Mouse (Mus musculus): ENCODE data around the gene Hdac1. TPM values are rescaled to one million over a fixed set of nuclear protein-coding genes. Genes with fewer than 3 reads are reported as not detected.

Gene Hdac1
- polyA plus RNA-seq, 1 experiment from 2014 or later = 265 TPM

GRCm38 (mm10) chr4:129568366-129568765 lies 25.9 kb upstream of the Hdac1 start:
- ATAC-seq (ENCODE audit: low FRiP score, low TSS enrichment) = no peak
- WGBS = 92% methylated on average over 7 of the region's 7 CpGs
- Histone ChIP-seq H3K9ac (ENCODE audit: low read depth, low read length) (no peak overlapping the region), H3K27ac (ENCODE audit: low read depth, low read length) (no peak overlapping the region), H3K4me2 (replicated peaks; ENCODE audit: low read depth, low read length) (no peak overlapping the region), H3K36me3 (ENCODE audit: control insufficient read depth, insufficient read depth, low read length) (no peaks in the 10 kb centered on the region), H3K27me3 (ENCODE audit: control insufficient read depth, insufficient read depth, low read length) (no peaks in the 10 kb centered on the region), H3K4me3 (ENCODE audit: low read length) (no peak overlapping the region), H3K9me3 (ENCODE audit: control insufficient read depth, low read length) (no peaks in the 10 kb centered on the region), H3K4me1 (ENCODE audit: control insufficient read depth, insufficient read depth, low read length) (peaks cover 4% of the 10 kb centered on the region; the same call in 1 of the 2 replicates)

- no peak for ATAC-seq (ENCODE audit: low FRiP score, low TSS enrichment)
- Histone ChIP-seq H3K4me2 (replicated peaks; ENCODE audit: low read depth, low read length) (no peak overlapping the region), H3K27me3 (ENCODE audit: control insufficient read depth, insufficient read depth, low read length) (no peaks in the 10 kb centered on the region), H3K9ac (ENCODE audit: low read depth, low read length) (no peak overlapping the region), H3K27ac (ENCODE audit: low read depth, low read length) (no peak overlapping the region), H3K4me1 (ENCODE audit: control insufficient read depth, insufficient read depth, low read length) (peaks cover 7% of the 10 kb centered on the region; the same call in 1 of the 2 replicates), H3K4me3 (ENCODE audit: low read length) (no peak overlapping the region), H3K9me3 (ENCODE audit: control insufficient read depth, low read length) (no peaks in the 10 kb centered on the region), H3K36me3 (ENCODE audit: control insufficient read depth, insufficient read depth, low read length) (no peaks in the 10 kb centered on the region)
- 83% methylated on average over 6 of the region's 6 CpGs for WGBS
These were observed 22.6 kb upstream of the Hdac1 start for GRCm38 (mm10) chr4:129565139-129565538.

GRCm38 (mm10) chr4:129563718-129564117 lies 21.2 kb upstream of the Hdac1 start:
- peak; percentile 91 for ATAC-seq (ENCODE audit: low FRiP score, low TSS enrichment)
- Histone ChIP-seq H3K36me3 (ENCODE audit: control insufficient read depth, insufficient read depth, low read length) (no peaks in the 10 kb centered on the region), H3K27me3 (ENCODE audit: control insufficient read depth, insufficient read depth, low read length) (no peaks in the 10 kb centered on the region), H3K9ac (ENCODE audit: low read depth, low read length) (no peak overlapping the region), H3K27ac (ENCODE audit: low read depth, low read length) (peak overlapping the region; percentile 6; the same call in 1 of the 2 replicates), H3K4me1 (ENCODE audit: control insufficient read depth, insufficient read depth, low read length) (peaks cover 7% of the 10 kb centered on the region; the same call in 1 of the 2 replicates), H3K4me3 (ENCODE audit: low read length) (no peak overlapping the region), H3K9me3 (ENCODE audit: control insufficient read depth, low read length) (no peaks in the 10 kb centered on the region), H3K4me2 (replicated peaks; ENCODE audit: low read depth, low read length) (no peak overlapping the region)
- 12% methylated on average over 8 of the region's 8 CpGs for WGBS

GRCm38 (mm10) chr4:129561184-129561583 lies 18.7 kb upstream of the Hdac1 start:
- no peak overlapping the region for H3K9ac ChIP-seq (ENCODE audit: low read depth, low read length)
- H3K27ac ChIP-seq (ENCODE audit: low read depth, low read length) = no peak overlapping the region
- H3K36me3 ChIP-seq (ENCODE audit: control insufficient read depth, insufficient read depth, low read length) = no peaks in the 10 kb centered on the region
- no peaks in the 10 kb centered on the region for H3K9me3 ChIP-seq (ENCODE audit: control insufficient read depth, low read length)
- H3K27me3 ChIP-seq (ENCODE audit: control insufficient read depth, insufficient read depth, low read length) = no peaks in the 10 kb centered on the region
- no peak for ATAC-seq (ENCODE audit: low FRiP score, low TSS enrichment)
- no peak overlapping the region for H3K4me2 ChIP-seq (replicated peaks; ENCODE audit: low read depth, low read length)
- H3K4me1 ChIP-seq (ENCODE audit: control insufficient read depth, insufficient read depth, low read length) = peaks cover 12% of the 10 kb centered on the region; the same call in 1 of the 2 replicates
- WGBS = 81% methylated on average over 5 of the region's 5 CpGs
- no peak overlapping the region for H3K4me3 ChIP-seq (ENCODE audit: low read length)

DNA sequence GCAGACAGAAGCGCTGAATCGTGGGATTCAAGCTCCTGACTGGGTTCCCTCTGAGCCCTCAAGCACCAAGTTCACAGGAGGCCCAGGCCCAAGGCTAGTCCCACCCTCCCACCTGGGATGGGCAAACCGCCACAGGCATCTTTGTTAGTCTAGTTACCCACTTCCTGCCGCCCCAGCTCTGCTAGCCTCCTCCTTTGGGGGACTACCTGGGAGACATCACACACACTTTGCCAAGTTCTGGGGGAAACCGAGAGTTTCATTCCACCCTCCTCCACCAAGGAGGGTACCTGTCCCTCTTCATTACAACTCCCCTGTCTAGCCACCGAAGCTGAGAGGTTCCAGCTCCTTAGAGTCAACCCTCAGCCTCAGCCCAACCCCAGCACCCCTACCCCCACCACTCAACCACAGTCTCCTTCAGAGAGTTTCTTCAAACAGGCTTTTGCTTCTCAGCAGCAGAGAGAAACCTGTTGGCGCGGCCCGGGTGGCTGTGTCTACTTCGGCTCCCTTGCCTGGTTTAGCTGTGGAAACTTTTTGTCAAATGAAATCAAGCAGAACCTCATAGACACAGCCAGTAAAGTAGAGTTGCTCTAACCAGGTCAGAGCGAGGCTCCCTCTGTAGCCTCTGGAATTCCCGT lies 15.9 kb upstream of the Hdac1 start:
- Histone ChIP-seq H3K4me3 (ENCODE audit: low read length) (no peak overlapping the region), H3K27ac (ENCODE audit: low read depth, low read length) (no peak overlapping the region), H3K4me2 (replicated peaks; ENCODE audit: low read depth, low read length) (no peak overlapping the region), H3K27me3 (ENCODE audit: control insufficient read depth, insufficient read depth, low read length) (no peaks in the 10 kb centered on the region), H3K9me3 (ENCODE audit: control insufficient read depth, low read length) (no peaks in the 10 kb centered on the region), H3K9ac (ENCODE audit: low read depth, low read length) (no peak overlapping the region), H3K4me1 (ENCODE audit: control insufficient read depth, insufficient read depth, low read length) (peaks cover 9% of the 10 kb centered on the region; the same call in 1 of the 2 replicates), H3K36me3 (ENCODE audit: control insufficient read depth, insufficient read depth, low read length) (no peaks in the 10 kb centered on the region)
- WGBS = 84% methylated on average over 12 of the region's 12 CpGs
- ATAC-seq (ENCODE audit: low FRiP score, low TSS enrichment) = no peak

- Histone ChIP-seq H3K36me3 (ENCODE audit: control insufficient read depth, insufficient read depth, low read length) (no peaks in the 10 kb centered on the region), H3K4me1 (ENCODE audit: control insufficient read depth, insufficient read depth, low read length) (peaks cover 6% of the 10 kb centered on the region; the same call in 1 of the 2 replicates), H3K9ac (ENCODE audit: low read depth, low read length) (peak overlapping the region; percentile 47), H3K4me2 (replicated peaks; ENCODE audit: low read depth, low read length) (peak overlapping the region; percentile 77; the same call in 1 of the 2 replicates), H3K9me3 (ENCODE audit: control insufficient read depth, low read length) (no peaks in the 10 kb centered on the region), H3K27me3 (ENCODE audit: control insufficient read depth, insufficient read depth, low read length) (no peaks in the 10 kb centered on the region), H3K4me3 (ENCODE audit: low read length) (no peak overlapping the region), H3K27ac (ENCODE audit: low read depth, low read length) (peak overlapping the region; percentile 39; the same call in 1 of the 2 replicates)
- ATAC-seq (ENCODE audit: low FRiP score, low TSS enrichment) = no peak
- 39% methylated on average over 9 of the region's 9 CpGs for WGBS
These were observed 14.8 kb upstream of the Hdac1 start for GRCm38 (mm10) chr4:129557256-129557808.

GRCm38 (mm10) chr4:129556532-129557223 lies 14.2 kb upstream of the Hdac1 start:
- no peaks in the 10 kb centered on the region for H3K36me3 ChIP-seq (ENCODE audit: control insufficient read depth, insufficient read depth, low read length)
- ATAC-seq (ENCODE audit: low FRiP score, low TSS enrichment) = peak; percentile 84
- H3K9me3 ChIP-seq (ENCODE audit: control insufficient read depth, low read length) = no peaks in the 10 kb centered on the region
- WGBS = 5% methylated on average over 33 of the region's 33 CpGs
- H3K27me3 ChIP-seq (ENCODE audit: control insufficient read depth, insufficient read depth, low read length) = no peaks in the 10 kb centered on the region
- H3K4me2 ChIP-seq (replicated peaks; ENCODE audit: low read depth, low read length) = peak overlapping the region; percentile 77
- H3K4me1 ChIP-seq (ENCODE audit: control insufficient read depth, insufficient read depth, low read length) = peaks cover 6% of the 10 kb centered on the region; the same call in 1 of the 2 replicates
- H3K27ac ChIP-seq (ENCODE audit: low read depth, low read length) = peak overlapping the region; percentile 39; the same call in 1 of the 2 replicates
- peak overlapping the region; percentile 48 for H3K4me3 ChIP-seq (ENCODE audit: low read length)
- peak overlapping the region; percentile 47 for H3K9ac ChIP-seq (ENCODE audit: low read depth, low read length)

DNA sequence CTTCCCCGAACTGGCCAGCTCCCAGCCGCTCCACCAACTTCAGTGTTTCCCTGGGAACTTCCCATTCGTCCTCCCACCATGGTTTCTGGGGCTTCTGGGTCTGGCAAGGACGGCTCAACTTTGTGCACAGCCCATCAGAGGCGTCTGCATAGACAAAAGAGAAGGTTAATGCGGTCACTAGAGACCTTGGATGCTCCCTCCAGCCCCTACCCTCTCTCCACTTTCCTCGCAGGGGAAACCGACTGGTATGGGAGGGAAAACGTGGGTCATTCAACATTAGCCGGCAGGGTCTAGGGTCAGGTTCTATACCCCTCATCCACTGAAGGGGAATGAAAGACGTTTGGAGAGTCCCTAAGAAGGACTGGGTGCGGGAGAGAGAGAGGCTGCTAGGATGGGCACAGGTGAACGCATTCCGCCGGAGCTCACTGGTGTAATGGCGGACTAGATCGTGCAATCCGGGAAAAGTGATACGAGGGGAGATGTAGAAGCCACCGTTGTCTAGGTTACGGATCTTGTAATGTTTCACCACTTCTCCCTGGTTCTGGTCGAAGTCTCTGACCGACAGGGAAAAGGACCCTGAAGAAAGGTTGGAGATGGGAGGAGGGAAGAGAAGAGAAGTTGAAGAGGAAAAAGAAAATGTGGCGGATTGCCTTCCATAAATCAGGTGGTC lies 13.5 kb upstream of the Hdac1 start:
- peak; percentile 65 for ATAC-seq (ENCODE audit: low FRiP score, low TSS enrichment)
- under 1% methylated on average over 24 of the region's 24 CpGs for WGBS
- H3K36me3 ChIP-seq (ENCODE audit: control insufficient read depth, insufficient read depth, low read length) = no peaks in the 10 kb centered on the region
- no peaks in the 10 kb centered on the region for H3K27me3 ChIP-seq (ENCODE audit: control insufficient read depth, insufficient read depth, low read length)
- peak overlapping the region; percentile 77 for H3K4me2 ChIP-seq (replicated peaks; ENCODE audit: low read depth, low read length)
- no peaks in the 10 kb centered on the region for H3K9me3 ChIP-seq (ENCODE audit: control insufficient read depth, low read length)
- peak overlapping the region; percentile 55 for H3K9ac ChIP-seq (ENCODE audit: low read depth, low read length)
- H3K4me1 ChIP-seq (ENCODE audit: control insufficient read depth, insufficient read depth, low read length) = peaks cover 6% of the 10 kb centered on the region; the same call in 1 of the 2 replicates
- H3K4me3 ChIP-seq (ENCODE audit: low read length) = peak overlapping the region; percentile 48
- peak overlapping the region; percentile 51; the same call in 1 of the 2 replicates for H3K27ac ChIP-seq (ENCODE audit: low read depth, low read length)
